Mouse (Mus musculus): ENCODE measurements around the gene Ccr5.
"Not testable (repeated sequence)": the region's sequence is repeated elsewhere in the genome, so short reads cannot be mapped to it uniquely, and the experiment has no call there.

Ccr5 gene

DNA sequence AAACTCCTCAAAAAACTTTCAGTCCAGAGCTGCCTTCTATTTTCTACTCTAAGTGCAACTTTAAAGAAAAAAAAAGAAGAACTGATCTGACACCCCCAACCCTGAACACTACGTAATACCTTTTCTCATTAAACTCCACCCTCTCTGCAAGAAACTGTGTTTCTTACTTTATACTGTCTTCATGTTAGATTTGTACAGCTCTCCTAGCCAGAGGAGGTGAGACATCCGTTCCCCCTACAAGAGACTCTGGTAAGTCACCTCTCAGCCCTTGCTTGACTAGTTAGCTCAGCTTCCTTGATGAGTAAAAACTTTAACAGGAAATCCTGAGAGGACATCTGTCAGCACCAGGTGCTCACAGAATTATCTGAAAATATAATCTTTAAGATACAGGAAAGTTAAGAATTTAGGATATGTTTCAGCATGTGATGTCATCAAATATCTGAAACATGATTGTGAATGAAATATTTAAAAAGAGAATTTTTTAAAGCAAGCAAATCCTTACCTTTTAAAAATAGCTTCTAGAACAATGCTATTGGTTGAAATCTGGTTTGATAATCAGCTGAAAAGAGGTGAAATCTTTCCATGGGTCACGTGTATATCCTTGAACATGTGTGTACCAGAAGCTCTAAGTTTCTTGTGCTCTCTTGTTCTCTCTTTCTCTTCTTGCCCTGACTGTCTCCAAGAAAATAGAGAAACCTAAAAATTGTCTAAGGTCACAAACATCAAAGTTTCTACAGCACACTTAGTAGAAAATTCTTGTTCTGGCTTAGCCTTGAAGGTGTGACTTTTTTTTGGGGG is at the start of gene Ccr5:
Gene Ccr5, plus strand, starts transcription at position 157 of the 798 bp plus-strand sequence.
- no peak for DNase-seq

DNA sequence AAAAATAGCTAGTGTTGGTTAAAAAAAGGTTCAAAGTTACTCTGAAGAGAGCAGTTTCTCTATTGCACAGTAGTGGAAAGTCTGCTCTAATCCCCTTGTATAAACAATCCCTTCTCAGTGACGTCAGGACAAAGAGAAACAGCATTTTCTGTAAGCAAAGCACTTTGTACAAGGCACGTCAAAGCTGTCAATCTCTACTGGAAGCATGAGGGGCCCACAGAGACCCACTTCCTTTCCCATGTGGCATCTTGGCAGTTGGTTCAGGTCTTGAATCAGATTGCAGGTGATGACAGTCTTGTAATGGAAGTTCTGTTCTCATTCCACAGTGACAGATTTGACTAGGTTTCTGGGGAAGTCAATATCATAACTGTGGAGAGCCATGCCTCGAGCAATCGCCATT is 41.5 kb upstream of the Ccr5 start:
- DNase-seq, result no peak

DNA sequence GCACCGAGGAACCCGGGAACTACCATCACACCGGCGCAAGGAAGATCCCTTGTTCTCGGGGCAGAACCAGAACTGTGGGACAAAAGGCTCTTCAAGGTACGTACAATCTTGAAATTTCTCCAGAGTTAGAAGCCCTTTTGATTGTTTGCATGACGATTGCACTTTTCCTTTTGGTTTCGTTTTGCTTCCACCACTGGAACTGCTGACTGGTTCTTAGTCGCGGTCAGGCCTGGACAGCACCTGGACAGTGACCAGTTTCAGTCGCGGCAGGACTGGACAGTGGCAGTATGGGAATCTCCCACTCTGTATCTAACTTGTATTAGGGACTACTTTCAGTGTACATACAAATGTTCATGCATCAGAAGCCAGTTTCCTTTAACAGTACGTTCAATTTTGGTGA is 40.9 kb upstream of the Ccr5 start:
- not testable (repeated sequence) for DNase-seq

DNA sequence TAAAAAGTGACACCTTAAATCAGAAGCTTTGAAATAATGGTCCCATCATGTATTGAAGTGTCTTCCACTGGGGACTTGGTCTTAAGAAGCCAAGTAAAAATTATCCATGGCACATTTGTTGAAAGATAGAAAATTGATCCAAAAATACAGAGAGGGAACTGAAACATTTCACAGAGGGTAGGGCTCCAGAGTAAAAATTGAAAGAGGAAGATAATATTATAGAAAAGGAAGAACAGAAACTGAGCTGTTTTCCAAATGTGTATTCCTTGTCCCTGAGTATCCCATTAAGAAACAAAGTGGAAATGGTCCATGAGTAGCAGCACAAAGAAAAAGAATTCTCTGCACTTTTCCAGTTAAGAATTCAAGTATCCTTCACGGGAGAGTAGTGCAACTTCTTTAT is 30.9 kb upstream of the Ccr5 start:
- no peak for DNase-seq

DNA sequence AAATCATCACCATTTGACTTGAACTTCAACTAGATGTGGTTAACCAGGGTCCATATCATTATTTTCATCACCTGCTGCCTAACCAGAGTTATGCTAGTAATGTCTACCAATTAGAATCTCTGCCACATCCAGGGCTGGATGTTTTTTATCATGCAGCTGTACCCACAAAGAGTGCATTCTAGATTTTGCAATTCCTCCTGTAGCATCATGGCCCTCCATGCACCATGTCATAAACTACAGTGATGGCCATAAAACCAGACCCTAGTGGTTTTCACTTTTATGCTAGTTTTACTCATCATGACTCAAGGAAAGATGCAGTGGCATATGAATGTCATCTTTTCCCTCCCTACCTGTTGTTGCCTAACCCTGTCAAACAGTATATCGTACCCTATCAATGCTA is 22.2 kb upstream of the Ccr5 start:
- DNase-seq, result no peak

DNA sequence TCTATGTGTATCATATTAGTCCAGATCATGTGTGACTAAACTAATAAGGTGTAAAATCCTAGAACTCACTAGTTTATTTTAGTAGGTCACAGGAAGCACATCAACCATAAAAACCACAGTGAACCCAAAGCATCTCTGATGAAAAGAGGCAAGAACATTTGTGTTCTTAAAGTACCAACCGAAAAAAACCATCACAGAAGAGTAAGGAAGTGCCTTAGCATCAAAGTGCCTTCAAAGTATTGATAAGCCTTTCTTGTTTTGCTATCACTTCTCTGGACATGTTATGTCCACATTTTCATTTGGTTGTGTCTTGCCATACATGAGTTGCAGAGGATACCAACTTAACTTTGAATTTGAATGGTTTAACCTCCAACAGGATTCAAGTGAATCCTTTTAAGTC is 21.0 kb upstream of the Ccr5 start:
- no peak for DNase-seq

DNA sequence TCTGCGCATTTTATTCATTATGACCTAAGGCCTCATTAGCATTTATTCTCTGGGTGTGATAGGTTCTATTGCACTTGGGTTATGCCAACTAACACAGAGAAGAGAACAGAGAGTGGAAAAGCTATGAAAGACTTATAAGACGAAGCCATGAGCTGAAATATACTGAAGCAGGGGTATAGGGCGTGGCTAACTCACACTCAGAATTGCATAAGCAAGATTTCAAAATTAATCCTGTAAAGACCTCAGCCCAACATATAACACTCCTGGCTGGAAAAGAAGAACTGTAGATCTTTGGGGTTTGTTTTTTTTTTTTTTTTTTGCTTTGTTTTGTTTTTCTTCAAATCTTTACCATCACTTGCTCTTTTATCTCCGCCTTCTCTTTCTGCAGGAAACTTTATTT is 19.6 kb upstream of the Ccr5 start, which contains the start of gene Ccr2:
Gene Ccr2, plus strand, starts transcription at position 228 of the 400 bp plus-strand sequence.
- no peak for DNase-seq

DNA sequence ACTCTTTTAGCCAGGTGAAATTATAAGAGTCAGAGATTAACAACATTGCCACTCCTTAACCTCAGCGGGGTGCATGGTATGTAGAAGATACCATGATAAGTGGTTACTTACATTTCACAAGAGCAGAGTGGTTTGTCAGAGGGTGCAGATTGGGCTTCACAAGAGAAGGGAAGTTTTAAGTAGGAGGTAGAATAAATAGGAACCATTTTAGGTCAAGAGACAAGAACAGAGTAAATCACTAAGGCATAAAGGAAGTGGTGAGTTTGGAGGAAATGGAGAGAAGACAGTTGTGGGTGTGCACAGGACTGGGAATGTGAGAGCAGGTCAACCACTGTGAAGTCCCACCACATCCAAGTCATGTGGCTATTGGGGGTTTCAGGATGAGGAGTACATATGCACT is 18.1 kb upstream of the Ccr5 start:
- no peak for DNase-seq

DNA sequence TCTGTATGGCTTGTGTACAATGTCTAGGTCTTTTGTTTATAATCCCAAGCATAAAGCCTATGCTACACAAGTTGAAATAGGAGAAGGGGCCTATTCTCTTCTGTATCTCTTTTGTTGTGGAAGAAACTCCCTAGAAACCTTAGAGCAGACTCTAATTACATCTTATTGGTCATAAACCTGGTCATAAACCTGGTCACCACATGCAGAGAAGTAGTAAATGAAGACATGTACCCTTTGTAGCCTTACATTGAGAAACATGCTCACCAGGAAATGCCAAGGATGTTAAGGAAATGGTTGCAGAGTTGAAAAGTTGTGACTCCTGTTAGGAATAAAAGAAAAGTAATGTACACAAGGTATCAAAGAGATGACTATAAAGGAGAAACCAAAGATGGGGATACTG is 16.1 kb upstream of the Ccr5 start:
- no peak for DNase-seq

DNA sequence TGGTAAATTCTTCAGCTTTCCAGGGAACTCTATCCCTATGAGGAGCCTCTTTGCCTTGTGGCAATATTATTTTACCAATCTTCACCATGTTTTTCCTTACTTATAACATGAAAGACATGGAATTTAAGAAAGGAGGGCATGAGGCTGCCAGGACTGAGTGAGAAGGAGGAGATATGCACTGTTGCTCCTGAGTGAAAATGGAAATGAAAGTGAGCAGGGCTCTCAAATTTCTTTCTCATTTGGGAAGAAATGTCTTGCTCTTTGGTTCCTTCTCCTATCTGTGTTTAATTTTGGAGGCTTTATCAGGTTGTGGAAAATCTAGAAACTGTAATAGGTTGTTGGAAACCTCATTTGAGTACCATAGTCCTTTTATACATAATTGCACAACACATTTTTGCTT is 14.1 kb upstream of the Ccr5 start:
- DNase-seq, result no peak

DNA sequence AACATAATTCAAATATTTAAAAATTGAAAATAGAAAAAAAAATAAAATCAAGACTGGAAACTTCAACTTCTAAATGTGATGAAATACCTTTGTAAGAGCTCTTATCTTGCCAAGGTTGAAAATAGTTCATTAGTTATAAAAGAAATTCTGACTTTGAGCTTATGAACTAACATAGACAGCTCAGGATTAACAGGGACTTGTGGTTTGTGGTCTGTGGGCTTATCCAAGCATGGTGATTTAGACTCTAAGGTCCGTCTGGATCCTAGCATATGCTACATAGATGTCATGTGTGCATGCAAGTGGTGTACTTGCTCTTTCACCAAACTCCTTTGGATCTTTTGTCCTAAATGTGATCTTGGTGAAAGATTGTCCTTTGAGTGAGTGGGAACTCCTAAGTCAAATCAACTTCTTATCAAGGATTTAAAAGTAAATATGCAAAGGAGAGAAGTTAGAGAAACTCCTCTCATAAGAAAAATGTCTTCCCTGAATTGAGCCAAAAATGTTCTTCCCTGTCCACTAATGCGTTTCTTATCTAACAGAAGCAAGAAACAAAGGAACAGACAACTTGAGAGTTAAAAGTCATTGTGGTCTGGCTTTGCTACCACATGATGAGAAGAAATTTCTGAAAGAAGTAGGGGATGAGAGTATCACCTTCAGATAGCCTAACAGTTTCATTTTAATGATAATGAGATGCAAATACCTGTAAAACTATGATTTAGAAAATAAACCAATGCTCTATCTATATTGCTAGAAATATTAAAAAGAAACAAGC is 12.8 kb upstream of the Ccr5 start:
- no peak for DNase-seq

DNA sequence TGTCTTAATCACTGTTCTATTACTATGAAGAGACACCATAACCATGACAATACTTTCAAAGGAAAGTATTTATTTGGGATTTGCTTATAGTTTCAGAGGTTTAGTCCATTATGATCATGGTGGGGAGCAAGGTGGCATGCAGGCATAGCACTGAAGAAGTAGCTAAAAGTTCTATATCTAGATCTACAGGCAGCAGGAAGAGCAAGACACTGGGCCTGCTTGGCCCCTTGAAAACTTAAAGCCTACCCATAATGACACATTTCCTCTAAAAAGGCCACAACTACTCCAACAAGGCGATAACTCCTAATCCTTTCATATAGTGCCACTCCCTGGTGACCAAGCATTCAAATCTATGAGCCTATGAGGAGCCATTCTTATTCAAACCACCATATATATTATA is 9.3 kb upstream of the Ccr5 start:
- DNase-seq, result no peak

DNA sequence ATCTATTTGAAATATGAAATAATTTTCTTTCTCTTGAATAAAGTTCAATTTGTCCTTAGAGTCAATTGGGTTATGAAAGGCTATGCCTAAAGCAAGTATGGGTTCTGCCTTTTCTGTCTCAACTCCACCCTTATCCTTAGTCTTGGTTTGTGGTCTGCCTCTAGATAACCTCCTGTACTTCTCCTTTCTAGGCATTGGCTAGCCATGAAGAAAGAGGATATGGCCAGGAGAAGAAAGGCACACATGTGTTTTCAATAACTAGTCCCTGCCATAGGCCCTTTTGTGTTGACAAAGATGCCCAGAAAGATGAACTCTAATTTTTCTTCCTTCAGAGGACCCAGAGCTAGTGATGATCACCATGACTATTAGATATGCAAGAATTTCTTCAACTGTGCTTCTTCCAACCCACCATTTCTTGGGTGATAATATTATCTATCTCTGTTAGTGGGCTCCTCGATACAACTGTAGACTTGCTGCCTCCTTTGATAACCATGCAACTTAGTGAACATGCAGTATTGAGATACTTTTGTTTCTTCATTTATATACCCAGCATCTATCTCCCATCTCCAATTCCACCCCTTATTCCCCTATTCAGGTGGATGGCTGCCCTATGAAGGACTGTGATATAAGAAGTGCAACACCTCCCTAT is 8.6 kb upstream of the Ccr5 start:
- no peak for DNase-seq

DNA sequence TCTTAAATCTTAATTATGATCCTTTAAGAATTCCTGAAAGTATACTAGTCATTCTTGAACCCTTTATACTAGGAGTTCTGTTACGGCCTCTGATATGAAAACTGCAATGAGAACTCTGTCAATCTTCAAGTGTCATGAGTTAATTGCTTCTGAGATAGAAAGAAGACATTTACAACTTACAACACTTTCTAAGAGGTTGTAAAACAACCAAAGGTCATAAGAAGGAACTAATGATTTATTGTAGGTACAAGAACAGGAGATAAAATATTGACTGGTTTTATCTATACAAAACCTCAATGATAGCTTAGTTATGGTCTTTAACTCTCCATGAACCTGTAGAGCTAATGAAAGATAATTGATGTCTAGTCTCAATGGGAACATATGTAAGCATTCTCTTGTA is 7.6 kb upstream of the Ccr5 start:
- DNase-seq, result no peak

DNA sequence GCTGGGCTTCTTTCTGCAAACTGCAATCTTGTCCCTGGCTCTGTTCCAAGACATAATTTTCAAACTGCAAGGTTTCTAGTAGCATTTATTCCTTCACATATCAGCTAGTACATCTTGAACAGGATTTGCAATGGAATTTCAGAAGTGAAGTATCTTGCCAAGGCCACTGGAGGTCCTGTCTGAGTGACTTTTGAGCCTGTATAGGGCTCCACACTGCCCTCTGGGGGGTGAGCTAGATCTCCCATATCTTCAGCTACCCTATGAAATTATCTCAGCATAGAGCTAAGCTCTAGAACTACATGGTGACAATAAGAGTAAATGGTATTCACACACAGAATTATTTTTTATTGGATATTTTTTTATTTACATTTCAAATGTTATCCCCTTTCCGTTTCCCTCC is 2.9 kb upstream of the Ccr5 start:
- peak; percentile 16 for DNase-seq

DNA sequence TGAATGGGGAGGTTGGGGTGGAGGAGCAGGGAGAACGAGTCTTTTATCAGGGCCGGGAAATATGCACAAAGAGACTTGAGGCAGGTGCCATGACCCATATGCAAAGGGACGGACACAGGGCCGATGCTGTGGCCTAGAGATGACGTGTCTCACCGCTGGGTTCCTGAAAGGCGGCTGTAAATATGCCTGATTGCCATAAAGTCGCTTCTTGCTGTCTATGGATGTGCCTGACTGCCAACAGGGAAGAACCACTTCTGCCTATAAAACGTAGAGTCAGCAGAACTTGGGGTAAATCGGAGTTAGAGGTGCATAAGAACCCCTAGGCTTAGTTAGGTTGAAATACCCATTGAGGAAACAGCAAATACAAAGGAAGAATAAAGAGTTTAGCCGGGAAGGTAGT is 4.2 kb downstream of the Ccr5 start:
- DNase-seq, result peak; percentile 46

DNA sequence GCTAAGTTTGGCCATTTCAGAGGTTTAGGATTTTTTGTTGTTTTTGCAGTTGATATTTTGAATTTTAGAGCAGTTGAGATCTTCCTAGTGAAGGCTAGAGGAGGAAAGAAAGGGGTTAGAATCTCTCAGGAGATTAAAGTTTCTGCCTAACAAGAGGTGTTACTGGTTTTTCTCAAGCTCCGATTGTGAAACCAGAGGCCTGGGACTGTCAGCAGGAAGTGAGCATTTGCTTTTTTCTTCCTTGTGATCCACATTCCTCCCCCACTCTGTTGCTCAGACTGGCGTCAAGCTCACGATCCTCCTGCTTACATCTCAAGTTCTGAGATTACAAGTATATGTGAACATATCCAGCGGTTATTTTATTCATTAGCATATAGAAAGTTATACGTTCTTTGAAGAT is 5.0 kb downstream of the Ccr5 start:
- peak; percentile 46 for DNase-seq

DNA sequence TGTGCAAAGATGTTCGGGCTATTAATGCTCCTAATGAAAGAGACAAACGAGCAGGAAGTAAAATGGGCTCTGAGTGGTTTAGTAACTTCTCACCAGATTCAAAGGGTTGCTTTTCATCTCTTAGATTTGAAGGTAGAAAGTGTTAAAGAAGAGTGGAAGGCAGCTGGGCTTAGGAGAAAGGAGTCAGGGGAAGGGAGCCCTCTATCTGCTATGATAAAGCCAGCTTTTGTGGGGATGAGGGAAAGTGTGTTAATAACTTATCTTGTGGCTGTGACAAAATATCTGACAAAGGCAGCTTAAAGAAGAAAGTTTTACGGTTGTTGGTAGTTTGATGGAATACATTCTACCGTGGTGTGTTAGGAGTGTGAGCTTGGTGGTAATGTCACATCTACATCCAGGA is 6.1 kb downstream of the Ccr5 start:
- no peak for DNase-seq

DNA sequence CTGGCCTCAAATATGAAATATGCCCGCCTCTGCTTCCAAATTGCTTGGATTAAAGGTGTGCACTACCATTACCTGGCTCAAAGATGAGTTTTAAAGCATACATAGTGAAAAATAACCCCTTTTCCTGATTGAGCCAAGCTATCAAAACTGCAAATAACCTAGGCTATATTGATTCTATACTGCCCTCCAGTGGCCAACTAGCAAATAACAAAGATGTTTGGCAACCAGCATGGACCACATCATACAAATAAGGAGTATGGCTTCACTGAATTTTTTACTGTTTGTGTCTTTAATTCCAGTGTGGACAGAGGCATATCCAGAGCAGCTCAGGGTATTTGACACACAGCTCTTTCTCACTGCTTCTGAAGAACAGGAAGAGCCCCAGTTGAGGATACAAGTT is 7.0 kb downstream of the Ccr5 start:
- DNase-seq, result peak; percentile 52

DNA sequence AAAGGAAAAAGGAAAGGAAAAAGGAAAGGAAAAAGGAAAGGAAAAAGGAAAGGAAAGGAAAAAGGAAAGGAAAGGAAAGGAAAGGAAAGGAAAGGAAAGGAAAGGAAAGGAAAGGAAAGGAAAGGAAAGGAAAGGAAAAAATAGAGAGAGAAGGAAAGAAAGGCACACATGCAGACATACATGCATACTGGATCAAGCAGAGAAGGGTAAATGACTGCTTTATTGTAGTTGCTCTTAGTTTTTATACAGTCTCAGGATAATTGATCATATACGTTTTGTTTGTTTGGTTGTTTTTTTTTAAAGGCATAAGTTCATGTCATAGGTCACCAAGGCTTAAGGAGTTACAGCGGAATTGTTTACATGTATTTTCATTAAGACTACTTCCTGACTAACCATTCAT is 11.6 kb downstream of the Ccr5 start:
- DNase-seq, result not testable (repeated sequence)

DNA sequence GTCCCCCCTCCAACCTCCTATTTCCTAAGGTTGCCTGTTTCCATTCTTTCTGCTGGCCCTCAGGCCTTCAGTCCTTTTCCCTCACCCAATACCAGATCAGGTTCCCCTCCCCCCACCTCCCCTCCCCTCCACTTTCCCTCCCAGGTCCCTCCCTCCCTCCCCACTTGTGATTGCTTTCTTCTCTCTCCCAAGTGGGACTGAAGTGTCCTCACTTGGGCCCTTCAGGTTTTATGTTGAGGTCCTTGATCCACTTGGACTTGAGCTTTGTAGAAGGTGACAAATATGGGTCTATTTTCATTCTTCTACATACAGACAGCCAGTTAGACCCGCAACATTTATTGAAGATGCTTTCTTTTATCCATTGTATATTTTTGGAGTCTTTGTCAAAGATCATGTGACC is 13.6 kb downstream of the Ccr5 start:
- not testable (repeated sequence) for DNase-seq

DNA sequence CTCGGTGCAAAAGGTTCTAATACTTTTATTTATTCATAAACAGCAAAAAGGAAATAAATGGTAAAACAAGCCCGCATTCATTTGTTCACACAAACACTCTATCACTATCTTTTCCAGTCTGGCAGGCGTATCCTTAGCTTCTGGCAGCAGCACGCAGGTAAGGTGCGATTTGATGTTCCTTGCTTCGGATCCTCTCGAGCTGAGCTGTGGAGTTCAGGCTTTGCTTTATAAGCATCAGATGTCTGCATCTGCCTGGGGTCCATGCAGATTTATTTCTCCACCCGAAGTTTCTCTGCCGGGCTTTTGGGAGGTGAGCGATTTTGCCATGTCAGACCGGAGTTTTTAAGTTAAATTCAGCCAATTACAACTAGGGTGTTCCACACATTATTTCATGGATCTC is 16.3 kb downstream of the Ccr5 start:
- DNase-seq, result no peak

DNA sequence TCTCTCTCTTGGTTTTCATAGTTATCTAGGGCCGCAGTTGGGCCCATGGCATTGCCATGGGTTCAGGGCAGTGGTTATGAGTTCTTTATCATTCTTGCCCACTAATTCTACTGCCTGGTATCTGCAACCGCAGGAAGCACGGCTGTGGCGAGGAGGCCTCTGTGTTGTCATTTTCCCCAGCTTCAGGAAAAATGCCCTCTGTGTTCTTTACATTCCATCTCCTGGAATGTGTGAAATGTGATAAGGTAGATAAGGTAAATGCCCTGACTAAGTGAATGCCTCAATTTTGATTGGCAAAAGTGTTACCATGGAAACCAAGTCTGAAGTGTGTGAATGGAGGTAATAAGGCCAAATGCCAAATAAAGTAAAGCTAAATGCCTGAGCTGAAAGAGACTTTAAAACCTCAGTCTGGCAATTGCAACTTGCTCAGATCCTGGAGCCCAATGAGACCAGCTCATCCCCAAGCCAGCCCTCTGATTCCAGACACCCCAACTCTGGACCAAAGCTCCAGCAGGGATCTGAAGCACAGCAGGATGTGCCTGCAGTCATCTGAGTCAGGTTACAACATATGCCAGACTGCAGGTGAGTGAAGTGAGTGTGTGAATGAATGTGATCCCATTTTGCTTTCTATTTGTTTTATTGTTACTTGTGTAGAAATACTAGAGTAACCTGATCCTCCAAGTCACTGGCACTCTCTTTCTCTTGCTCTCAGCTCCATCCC is 16.9 kb downstream of the Ccr5 start:
- no peak for DNase-seq

Measured in layer of hippocampus, adult 9-11 months (tissue).